ENCODE assay signal across 8 mouse cellular contexts in genomic region chr1:164458245-164458613, GRCm38 (mm10). TPM values are rescaled to one million over a fixed set of nuclear protein-coding genes. Genes with fewer than 3 reads are reported as not detected.
DNase-seq lines count a peak whose midpoint lies in the region; ATAC-seq and TF ChIP-seq lines count a peak whose summit lies in the region.

Gene Atp1b1 (minus strand): TSS chr1:164458355.

- ATAC-seq in forebrain, embryonic 11.5 days (replicated peaks; ENCODE audit: low FRiP score) = peak; percentile 96
- peak; percentile 89 for ATAC-seq in heart, embryonic 15.5 days (replicated peaks; ENCODE audit: insufficient number of reproducible peaks, insufficient read depth, low FRiP score, low read depth)
- ATAC-seq in liver, embryonic 14.5 days (ENCODE audit: insufficient read depth) = peak; percentile 82
- peak; percentile 96 for ATAC-seq in neural tube, embryonic 12.5 days (ENCODE audit: low FRiP score, low read depth)

- no peaks in the 10 kb centered on the region for H3K36me3 ChIP-seq in forebrain, embryonic 11.5 days (ENCODE audit: control insufficient read depth, insufficient read depth, low read length)
- H3K36me3 ChIP-seq in heart, embryonic 15.5 days = peaks cover 1% of the 10 kb centered on the region; the same call in 1 of the 2 replicates
- H3K36me3 ChIP-seq in liver, embryonic 14.5 days (replicated peaks; ENCODE audit: control insufficient read depth, insufficient read depth, low read depth) = no peaks in the 10 kb centered on the region
- peaks cover 2% of the 10 kb centered on the region for H3K36me3 ChIP-seq in neural tube, embryonic 12.5 days
- H3K36me3 ChIP-seq in testis, adult 2 months (ENCODE audit: control insufficient read depth, insufficient read depth, low read length) = no peaks in the 10 kb centered on the region

- WGBS in forebrain, embryonic 11.5 days = under 1% methylated on average over 29 of the region's 35 CpGs
- WGBS in heart, embryonic 15.5 days = under 1% methylated on average over 35 of the region's 35 CpGs
- under 1% methylated on average over 35 of the region's 35 CpGs for WGBS in liver, embryonic 14.5 days (ENCODE audit: insufficient replicate concordance)
- under 1% methylated on average over 35 of the region's 35 CpGs for WGBS in neural tube, embryonic 12.5 days

- peak within 1 kb of the TSS; percentile 56 for H3K4me3 ChIP-seq in forebrain, embryonic 11.5 days (ENCODE audit: low read depth, low read length)
- H3K4me3 ChIP-seq in heart, embryonic 15.5 days = peak within 1 kb of the TSS; percentile 71
- H3K4me3 ChIP-seq in liver, embryonic 14.5 days (ENCODE audit: insufficient read depth in 1 of 2, low read depth in 2 of 2, low read length in 2 of 2) = peak within 1 kb of the TSS; percentile 43 to 55
- peak within 1 kb of the TSS; percentile 67 for H3K4me3 ChIP-seq in neural tube, embryonic 12.5 days
- peak within 1 kb of the TSS; percentile 84 for H3K4me3 ChIP-seq in testis, adult 2 months (ENCODE audit: control insufficient read depth, low read depth, low read length)

- peak within 1 kb of the TSS; percentile 56 for H3K4me2 ChIP-seq in forebrain, embryonic 11.5 days (ENCODE audit: low read depth, low read length, severe bottlenecking)
- H3K4me2 ChIP-seq in heart, embryonic 15.5 days = peak within 1 kb of the TSS; percentile 80
- peak within 1 kb of the TSS; percentile 23 for H3K4me2 ChIP-seq in liver, embryonic 14.5 days (ENCODE audit: low read depth)
- peak within 1 kb of the TSS; percentile 88 for H3K4me2 ChIP-seq in neural tube, embryonic 12.5 days (replicated peaks)

- H3K9me3 ChIP-seq in forebrain, embryonic 11.5 days (ENCODE audit: control insufficient read depth, low read length) = no peaks in the 10 kb centered on the region
- no peaks in the 10 kb centered on the region for H3K9me3 ChIP-seq in heart, embryonic 15.5 days (replicated peaks)
- H3K9me3 ChIP-seq in liver, embryonic 14.5 days (ENCODE audit: control insufficient read depth, low read length) = no peaks in the 10 kb centered on the region
- no peaks in the 10 kb centered on the region for H3K9me3 ChIP-seq in neural tube, embryonic 12.5 days

- peak within 1 kb of the TSS; percentile 66 for H3K9ac ChIP-seq in forebrain, embryonic 11.5 days (ENCODE audit: low read length)
- peak within 1 kb of the TSS; percentile 95 for H3K9ac ChIP-seq in heart, embryonic 15.5 days
- H3K9ac ChIP-seq in liver, embryonic 14.5 days (replicated peaks) = peak within 1 kb of the TSS; percentile 25; the same call in 1 of the 2 replicates
- peak within 1 kb of the TSS; percentile 78 for H3K9ac ChIP-seq in neural tube, embryonic 12.5 days

- no peak for TF ChIP-seq CTCF in liver, embryonic 14.5 days (IDR thresholded peaks at IDR 0.05; ENCODE audit: low read depth)
- no peak for TF ChIP-seq CTCF in testis, adult 2 months (IDR thresholded peaks at IDR 0.05; ENCODE audit: control insufficient read depth, insufficient read depth, insufficient replicate concordance, low read depth, low read length)

- peak; percentile 93 for DNase-seq in CD4-positive, CD25-positive, alpha-beta regulatory T cell, adult 2 months (ENCODE audit: low read depth, low spot score)
- DNase-seq in brain, embryonic 18.5 days (ENCODE audit: low read depth, low spot score) = peak; percentile 84
- peak; percentile 91 for DNase-seq in forebrain, embryonic 11.5 days (ENCODE audit: low spot score)
- DNase-seq in kidney, postnatal 14 days = peak; percentile 94
- peak in 2 of 3 experiments; percentile 24 to 41 for DNase-seq in liver, embryonic 14.5 days (ENCODE audit: low read depth in 3 of 3, low spot score in 3 of 3)

- H3K4me1 ChIP-seq in forebrain, embryonic 11.5 days (replicated peaks; ENCODE audit: control insufficient read depth, insufficient read depth, low read length) = peaks cover 14% of the 10 kb centered on the region
- peaks cover 50% of the 10 kb centered on the region for H3K4me1 ChIP-seq in heart, embryonic 15.5 days (replicated peaks)
- no peaks in the 10 kb centered on the region for H3K4me1 ChIP-seq in liver, embryonic 14.5 days (replicated peaks; ENCODE audit: control insufficient read depth in 2 of 2, insufficient read depth in 2 of 2, low read length in 1 of 2)
- H3K4me1 ChIP-seq in neural tube, embryonic 12.5 days = peaks cover 42% of the 10 kb centered on the region
- peaks cover 15% of the 10 kb centered on the region for H3K4me1 ChIP-seq in testis, adult 2 months (ENCODE audit: control insufficient read depth, insufficient read depth, low read length)

- no peaks in the 10 kb centered on the region; the same call in 1 of the 2 replicates for H3K27me3 ChIP-seq in forebrain, embryonic 11.5 days (ENCODE audit: control insufficient read depth, insufficient read depth, low read length)
- peaks cover 9% of the 10 kb centered on the region; the same call in 1 of the 2 replicates for H3K27me3 ChIP-seq in heart, embryonic 15.5 days
- peaks cover 33% of the 10 kb centered on the region for H3K27me3 ChIP-seq in liver, embryonic 14.5 days (ENCODE audit: control insufficient read depth, insufficient read depth, low read length)
- peaks cover 2% of the 10 kb centered on the region; the same call in 1 of the 2 replicates for H3K27me3 ChIP-seq in neural tube, embryonic 12.5 days (replicated peaks)
- H3K27me3 ChIP-seq in testis, adult 2 months (ENCODE audit: control insufficient read depth, insufficient read depth, low read length) = no peaks in the 10 kb centered on the region

- no peak for TF ChIP-seq EP300 in liver, embryonic 14.5 days (IDR thresholded peaks at IDR 0.05; ENCODE audit: low read depth)

- TF ChIP-seq POLR2A in testis, adult 2 months (IDR thresholded peaks at IDR 0.05; ENCODE audit: control insufficient read depth, low read depth, low read length) = peak; percentile 61

- H3K27ac ChIP-seq in forebrain, embryonic 11.5 days (ENCODE audit: low read depth, low read length) = peak within 1 kb of the TSS; percentile 83
- H3K27ac ChIP-seq in heart, embryonic 15.5 days = peak within 1 kb of the TSS; percentile 98
- H3K27ac ChIP-seq in liver, embryonic 14.5 days = no peak within 1 kb of the TSS
- H3K27ac ChIP-seq in neural tube, embryonic 12.5 days = peak within 1 kb of the TSS; percentile 87
- H3K27ac ChIP-seq in testis, adult 2 months (ENCODE audit: control insufficient read depth, insufficient read depth, low read depth, low read length) = peak within 1 kb of the TSS; percentile 63

RNA-seq across cellular contexts. Expression of gene Atp1b1, which starts in this region (rescaled TPM):
- 14.3 and 17.8 TPM in 2 replicates for polyA plus RNA-seq in forebrain, embryonic 11.5 days (2014; fragmentation: Nextera tagmentation; extraction: Ambion mirVana)
- polyA plus RNA-seq in heart, embryonic 15.5 days (2015; fragmentation: Nextera tagmentation; extraction: Ambion mirVana) = 267 and 301 TPM in 2 replicates
- 6.6 and 7.9 TPM in 2 replicates for polyA plus RNA-seq in liver, embryonic 14.5 days (2012; rRNA removed)
- 6.5 and 7.6 TPM in 2 replicates for polyA plus RNA-seq in liver, embryonic 14.5 days (2014; fragmentation: Nextera tagmentation; extraction: Ambion mirVana)
- 64.1 and 64.8 TPM in 2 replicates for polyA plus RNA-seq in neural tube, embryonic 12.5 days (2016; fragmentation: Nextera tagmentation; extraction: Ambion mirVana)
- 11.9 and 15.8 TPM in 2 replicates for polyA plus RNA-seq in testis, adult 2 months (2012; rRNA removed)

Comparison
In these comparisons a context has a peak if more than half of its experiments do, and no peak if none do; other contexts are left out.
1. DNase-seq: peak in every context shown above with its lines; median percentile 94 in kidney, postnatal 14 days; 93 in CD4-positive, CD25-positive, alpha-beta regulatory T cell, adult 2 months; 91 in forebrain, embryonic 11.5 days; 84 in brain, embryonic 18.5 days; 32 in liver, embryonic 14.5 days.
2. H3K4me2 ChIP-seq: peak in every context shown above with its lines; median percentile 88 in neural tube, embryonic 12.5 days; 80 in heart, embryonic 15.5 days; 56 in forebrain, embryonic 11.5 days; 23 in liver, embryonic 14.5 days.
3. H3K9ac ChIP-seq: peak in every context shown above with its lines; median percentile 95 in heart, embryonic 15.5 days; 78 in neural tube, embryonic 12.5 days; 66 in forebrain, embryonic 11.5 days; 25 in liver, embryonic 14.5 days.